Mouse (Mus musculus) forebrain, embryonic 14.5 days (tissue): Measurements from ENCODE around the gene Nr1i2. TPM values are rescaled to one million over a fixed set of nuclear protein-coding genes. Genes with fewer than 3 reads are reported as not detected.

Source experiments
- ATAC-seq: fragments of 200-750 bp; cut with Nextera tagmentation; 2 replicates; pipeline ENCODE4 v1.8.0; 2017; ENCODE audit warnings: mild to moderate bottlenecking, moderate library complexity
- DNase-seq: peaks from one replicate; pipeline ENCODE4 v3.0.0-alpha.2; 2015; ENCODE audit warnings: low spot score
- H3K27ac ChIP-seq: fragments of 300-500 bp; sonication (generic); 2 replicates; pipeline ENCODE4 v1.5.1; 2014; ENCODE audit warnings: low read depth, mild to moderate bottlenecking, control low read depth, low read length, moderate library complexity
- H3K27me3 ChIP-seq: fragments of 300-500 bp; sonication (generic); replicated peaks from 2 replicates; pipeline ENCODE4 v1.6.1; 2014; ENCODE audit warnings: low read length, control low read depth, mixed read lengths; ENCODE audit not compliant: control insufficient read depth, insufficient read depth
- H3K36me3 ChIP-seq: fragments of 300-500 bp; sonication (generic); 2 replicates; pipeline ENCODE4 v1.6.1; 2014; ENCODE audit warnings: low read length, control low read depth; ENCODE audit not compliant: control insufficient read depth, insufficient read depth
- H3K4me1 ChIP-seq: fragments of 300-500 bp; sonication (generic); 2 replicates; pipeline ENCODE4 v1.6.1; 2014; ENCODE audit warnings: antibody characterized with exemption, low read length, control low read depth; ENCODE audit not compliant: control insufficient read depth, insufficient read depth
- H3K4me2 ChIP-seq: fragments of 300-500 bp; sonication (generic); 2 replicates; pipeline ENCODE4 v1.6.1; 2014; ENCODE audit warnings: mild to moderate bottlenecking, control low read depth, low read length
- H3K4me3 ChIP-seq: fragments of 300-500 bp; sonication (generic); 2 replicates; pipeline ENCODE4 v1.5.1; 2014; ENCODE audit warnings: low read depth, low read length, control low read depth
- H3K9ac ChIP-seq: fragments of 300-500 bp; sonication (generic); 2 replicates; pipeline ENCODE4 v1.6.1; 2014; ENCODE audit warnings: mild to moderate bottlenecking, low read length, control low read depth, moderate library complexity
- H3K9me3 ChIP-seq: fragments of 300-500 bp; sonication (generic); replicated peaks from 2 replicates; pipeline ENCODE4 v1.6.1; 2016; ENCODE audit warnings: low read length, control low read depth, mixed read lengths; ENCODE audit not compliant: control insufficient read depth
- WGBS: fragments of 180-500 bp; shearing (Covaris S2); extraction: QIAGEN DNeasy Blood & Tissue Kit; methylation state at CpG from one replicate; pipeline ENCODE4 v1.1.7; 2014; 5-methylcytosine and 5-hydroxymethylcytosine counted together
- polyA plus RNA-seq: library from polyadenylated mRNA; unstranded; fragments of >200 nt; fragmentation: Nextera tagmentation; extraction: Ambion mirVana; gene quantifications from 2 replicates; pipeline ENCODE4 v1.2.1, GENCODE M21; 2014

Nr1i2 gene
- polyA plus RNA-seq, 1 experiment from 2014 or later: not detected

- Histone ChIP-seq H3K9ac (no peak overlapping the region), H3K36me3 (no peaks in the 10 kb centered on the region), H3K27ac (no peak overlapping the region), H3K27me3 (no peaks in the 10 kb centered on the region), H3K4me3 (no peak overlapping the region), H3K4me1 (no peaks in the 10 kb centered on the region), H3K4me2 (no peak overlapping the region), H3K9me3 (no peaks in the 10 kb centered on the region)
- ATAC-seq: no peak
- no peak for DNase-seq
- WGBS: 92% methylated on average over 4 of the region's 4 CpGs
These were observed 24.5 kb upstream of the Nr1i2 start for GRCm38 (mm10) chr16:38319087-38319486.

DNA sequence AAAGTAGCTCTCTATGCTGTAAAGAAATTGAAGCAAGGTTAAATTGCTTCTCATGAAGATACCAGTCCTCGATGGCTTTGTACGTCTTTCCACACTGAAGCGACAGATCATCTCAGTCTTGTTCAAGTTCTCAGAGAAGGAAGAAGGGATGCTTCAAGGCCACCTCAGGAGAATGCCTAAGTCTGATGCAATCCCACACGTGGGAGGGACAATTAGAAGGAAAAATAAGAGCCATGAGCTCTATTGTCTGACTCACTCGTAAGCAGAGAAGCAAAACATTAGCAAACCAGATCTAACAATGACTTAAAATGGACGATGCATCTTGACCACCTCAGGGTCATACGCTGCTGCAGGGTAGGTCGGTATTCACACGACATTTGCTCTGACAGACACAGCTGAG is 23.9 kb upstream of the Nr1i2 start:
- no peaks in the 10 kb centered on the region for H3K36me3 ChIP-seq
- no peak overlapping the region for H3K4me3 ChIP-seq
- no peak overlapping the region for H3K4me2 ChIP-seq
- H3K9ac ChIP-seq: no peak overlapping the region
- 78% methylated on average over 9 of the region's 9 CpGs for WGBS
- no peaks in the 10 kb centered on the region for H3K4me1 ChIP-seq
- ATAC-seq (no peak), DNase-seq (no peak)
- H3K27me3 ChIP-seq: no peaks in the 10 kb centered on the region
- H3K27ac ChIP-seq: no peak overlapping the region
- no peaks in the 10 kb centered on the region for H3K9me3 ChIP-seq

DNA sequence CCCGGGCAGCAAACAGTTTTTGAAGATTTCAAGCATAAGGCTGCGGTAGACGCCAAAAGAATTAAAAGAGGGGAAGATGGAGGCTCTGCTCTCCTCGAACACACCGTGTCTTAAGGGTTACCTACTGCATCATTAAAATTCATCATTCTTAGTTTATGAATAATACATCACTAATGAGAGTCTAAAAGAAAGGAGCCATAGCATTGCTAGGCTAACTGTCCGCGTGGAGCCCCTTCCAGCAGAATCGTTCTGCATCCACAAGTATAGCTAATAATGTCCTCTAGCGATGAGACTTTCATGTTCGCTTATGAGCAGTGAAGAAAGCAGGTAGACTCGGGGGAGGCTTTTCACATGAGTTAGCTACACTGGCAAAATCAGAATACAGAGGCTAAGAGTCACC is 13.6 kb upstream of the Nr1i2 start:
- H3K4me3 ChIP-seq: no peak overlapping the region
- ATAC-seq: no peak
- no peak overlapping the region for H3K4me2 ChIP-seq
- no peaks in the 10 kb centered on the region for H3K27me3 ChIP-seq
- no peaks in the 10 kb centered on the region for H3K4me1 ChIP-seq
- no peaks in the 10 kb centered on the region for H3K36me3 ChIP-seq
- DNase-seq: no peak
- no peaks in the 10 kb centered on the region for H3K9me3 ChIP-seq
- WGBS: 67% methylated on average over 11 of the region's 11 CpGs
- no peak overlapping the region for H3K27ac ChIP-seq
- H3K9ac ChIP-seq: no peak overlapping the region

DNA sequence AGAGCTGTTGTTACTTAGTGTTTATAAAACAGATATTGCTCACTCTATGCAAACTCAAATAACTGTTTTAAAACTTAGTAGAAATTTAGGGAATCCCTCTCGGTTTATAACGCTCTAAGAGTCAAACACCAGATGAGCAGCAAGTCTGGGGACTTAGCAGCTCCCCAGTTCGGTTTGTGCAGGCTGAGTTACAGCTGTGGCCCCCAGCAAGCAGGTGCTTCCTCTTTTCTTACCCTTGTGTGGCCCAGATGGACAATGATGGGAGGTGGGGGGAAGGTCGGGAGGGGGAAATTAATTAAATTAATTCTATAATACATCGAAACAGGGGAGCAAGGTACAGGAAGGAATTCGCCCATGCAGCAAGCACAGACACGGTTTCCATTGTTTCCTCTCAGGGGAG is 13.0 kb upstream of the Nr1i2 start:
- no peak for DNase-seq
- Histone ChIP-seq H3K9ac (no peak overlapping the region), H3K4me1 (no peaks in the 10 kb centered on the region), H3K27ac (no peak overlapping the region), H3K36me3 (no peaks in the 10 kb centered on the region), H3K9me3 (no peaks in the 10 kb centered on the region), H3K4me3 (no peak overlapping the region), H3K27me3 (no peaks in the 10 kb centered on the region), H3K4me2 (no peak overlapping the region)
- 42% methylated on average over 7 of the region's 7 CpGs for WGBS
- ATAC-seq: no peak

GRCm38 (mm10) chr16:38307221-38307605 is 12.6 kb upstream of the Nr1i2 start:
- Histone ChIP-seq H3K9me3 (no peaks in the 10 kb centered on the region), H3K4me2 (no peak overlapping the region), H3K27ac (no peak overlapping the region), H3K9ac (no peak overlapping the region), H3K4me3 (no peak overlapping the region), H3K27me3 (no peaks in the 10 kb centered on the region), H3K4me1 (no peaks in the 10 kb centered on the region), H3K36me3 (no peaks in the 10 kb centered on the region)
- WGBS: 30% methylated on average over 5 of the region's 5 CpGs
- no peak for DNase-seq
- no peak for ATAC-seq

DNA sequence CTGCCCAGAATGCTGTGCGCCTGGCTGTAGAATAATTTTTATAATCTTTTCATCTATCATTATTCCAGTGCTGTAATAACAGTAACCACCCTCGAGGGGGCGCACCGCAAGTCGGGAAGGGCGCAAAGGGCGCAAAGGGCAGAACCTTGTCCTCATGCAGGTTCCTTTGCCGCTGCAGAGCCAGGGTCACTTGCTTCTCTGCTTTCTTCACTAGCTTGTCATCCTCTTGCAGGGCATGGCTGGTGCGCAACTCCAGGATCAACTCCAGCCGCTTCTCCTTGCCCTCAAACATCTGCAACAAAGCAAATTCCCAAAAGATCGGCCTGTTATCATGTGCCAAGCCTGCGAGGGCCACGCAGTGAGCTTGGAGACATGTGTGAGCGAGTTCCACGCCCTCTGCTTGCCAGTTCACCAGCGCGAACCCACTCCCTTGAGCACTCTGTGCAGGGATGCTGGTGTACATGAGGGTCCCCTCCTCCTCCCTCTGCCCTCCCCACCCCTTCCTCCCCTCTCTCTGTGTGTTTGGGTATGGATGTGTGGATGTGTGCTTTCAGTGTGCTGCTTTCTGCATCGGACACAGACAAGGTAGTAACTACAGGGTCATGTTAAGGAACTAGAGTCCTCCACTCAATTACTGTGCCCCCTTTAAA is 12.1 kb upstream of the Nr1i2 start:
- Histone ChIP-seq H3K9me3 (no peaks in the 10 kb centered on the region), H3K27ac (no peak overlapping the region), H3K4me3 (no peak overlapping the region), H3K9ac (no peak overlapping the region), H3K27me3 (no peaks in the 10 kb centered on the region), H3K4me1 (no peaks in the 10 kb centered on the region), H3K36me3 (no peaks in the 10 kb centered on the region), H3K4me2 (no peak overlapping the region)
- no peak for DNase-seq
- no peak for ATAC-seq
- 43% methylated on average over 18 of the region's 18 CpGs for WGBS

- Histone ChIP-seq H3K9ac (no peak overlapping the region), H3K27me3 (no peaks in the 10 kb centered on the region), H3K27ac (no peak overlapping the region), H3K9me3 (no peaks in the 10 kb centered on the region), H3K4me2 (no peak overlapping the region), H3K4me1 (no peaks in the 10 kb centered on the region), H3K4me3 (no peak overlapping the region), H3K36me3 (no peaks in the 10 kb centered on the region)
- ATAC-seq: no peak
- WGBS: 78% methylated on average over 17 of the region's 17 CpGs
- DNase-seq: no peak
These were observed 10.0 kb upstream of the Nr1i2 start for GRCm38 (mm10) chr16:38304460-38305194.

- WGBS: 85% methylated on average over 13 of the region's 13 CpGs
- no peaks in the 10 kb centered on the region for H3K27me3 ChIP-seq
- no peak overlapping the region for H3K27ac ChIP-seq
- H3K4me3 ChIP-seq: no peak overlapping the region
- no peaks in the 10 kb centered on the region for H3K36me3 ChIP-seq
- H3K4me2 ChIP-seq: no peak overlapping the region
- DNase-seq: no peak
- H3K9ac ChIP-seq: no peak overlapping the region
- no peak for ATAC-seq
- no peaks in the 10 kb centered on the region for H3K9me3 ChIP-seq
- H3K4me1 ChIP-seq: no peaks in the 10 kb centered on the region
These were observed 7.7 kb upstream of the Nr1i2 start for GRCm38 (mm10) chr16:38302367-38302766.

- ATAC-seq: no peak
- no peaks in the 10 kb centered on the region for H3K36me3 ChIP-seq
- WGBS: 82% methylated on average over 6 of the region's 6 CpGs
- no peak overlapping the region for H3K9ac ChIP-seq
- H3K9me3 ChIP-seq: no peaks in the 10 kb centered on the region
- H3K4me1 ChIP-seq: no peaks in the 10 kb centered on the region
- H3K4me3 ChIP-seq: no peak overlapping the region
- H3K4me2 ChIP-seq: no peak overlapping the region
- no peaks in the 10 kb centered on the region for H3K27me3 ChIP-seq
- no peak overlapping the region for H3K27ac ChIP-seq
- no peak for DNase-seq
These were observed 3.8 kb upstream of the Nr1i2 start for GRCm38 (mm10) chr16:38298410-38298809.
